Mouse (Mus musculus): ENCODE measurements around the gene Nkapl. TPM values are rescaled to one million over a fixed set of nuclear protein-coding genes. Genes with fewer than 3 reads are reported as not detected.

Gene Nkapl
- polyA plus RNA-seq, 1 experiment from 2014 or later, result 1.3 TPM

MicroRNAs encoded within 50 kb of the gene (microRNA counts, 519-probe panel; counts per million panel counts)
- microRNA mmu-miR-1896, result 2,931 counts per million, percentile 67 among the panel's probes with 10 or more counts

Small RNAs within 50 kb of the gene (microRNA-seq; reads per million reads assigned to microRNA genes)
- gene Mir1896, result not detected

Other genes with a start within 250 kb of the Nkapl start
- gene Gpx5, start 175.8 kb downstream of the Nkapl start, polyA plus RNA-seq (2015; fragmentation: Nextera tagmentation; extraction: Ambion mirVana), result not detected in 2 replicates
- gene Gpx6, start 156.4 kb downstream of the Nkapl start, polyA plus RNA-seq (2015; fragmentation: Nextera tagmentation; extraction: Ambion mirVana), result not detected in 2 replicates
- gene Olfr1367, start 121.6 kb downstream of the Nkapl start, polyA plus RNA-seq (2015; fragmentation: Nextera tagmentation; extraction: Ambion mirVana), result not detected in 2 replicates
- gene Zscan12, start 105.7 kb downstream of the Nkapl start, polyA plus RNA-seq (2015; fragmentation: Nextera tagmentation; extraction: Ambion mirVana), result 8.6 and 9.6 TPM in 2 replicates
- 66.8 and 73.7 TPM in 2 replicates for gene Zkscan3, start 65.8 kb downstream of the Nkapl start, polyA plus RNA-seq (2015; fragmentation: Nextera tagmentation; extraction: Ambion mirVana)
- gene Pgbd1, start 27.5 kb downstream of the Nkapl start, polyA plus RNA-seq (2015; fragmentation: Nextera tagmentation; extraction: Ambion mirVana), result 2.3 and 2.4 TPM in 2 replicates
- gene Zscan26, start 14.8 kb downstream of the Nkapl start, polyA plus RNA-seq (2015; fragmentation: Nextera tagmentation; extraction: Ambion mirVana), result 27.1 and 30.3 TPM in 2 replicates
- 2.8 and 3.4 TPM in 2 replicates for gene Zkscan4, start 10.4 kb upstream of the Nkapl start, polyA plus RNA-seq (2015; fragmentation: Nextera tagmentation; extraction: Ambion mirVana)
- not detected in 2 replicates for gene Gm10065, start 10.9 kb upstream of the Nkapl start, polyA plus RNA-seq (2015; fragmentation: Nextera tagmentation; extraction: Ambion mirVana)
- 0.48 and 1.3 TPM in 2 replicates for gene AK157302, start 26.7 kb upstream of the Nkapl start, polyA plus RNA-seq (2015; fragmentation: Nextera tagmentation; extraction: Ambion mirVana)
- 6.7 and 20.9 TPM in 2 replicates for gene Gm11273, start 32.9 kb upstream of the Nkapl start, polyA plus RNA-seq (2015; fragmentation: Nextera tagmentation; extraction: Ambion mirVana)
- gene Zkscan8, start 62.6 kb upstream of the Nkapl start, polyA plus RNA-seq (2015; fragmentation: Nextera tagmentation; extraction: Ambion mirVana), result 6.1 and 6.8 TPM in 2 replicates
- 0.14 and 0.18 TPM in 2 replicates for gene Olfr1366, start 74.3 kb upstream of the Nkapl start, polyA plus RNA-seq (2015; fragmentation: Nextera tagmentation; extraction: Ambion mirVana)
- 0.13 TPM in 1 of 2 replicates, not detected in the other for gene Olfr1535, start 91.4 kb upstream of the Nkapl start, polyA plus RNA-seq (2015; fragmentation: Nextera tagmentation; extraction: Ambion mirVana)
- gene Olfr1364, start 113.2 kb upstream of the Nkapl start, polyA plus RNA-seq (2015; fragmentation: Nextera tagmentation; extraction: Ambion mirVana), result not detected in 2 replicates
- not detected in 2 replicates for gene Olfr1362, start 145.5 kb upstream of the Nkapl start, polyA plus RNA-seq (2015; fragmentation: Nextera tagmentation; extraction: Ambion mirVana)
- gene Olfr11, start 174.0 kb upstream of the Nkapl start, polyA plus RNA-seq (2015; fragmentation: Nextera tagmentation; extraction: Ambion mirVana), result not detected in 2 replicates
- not detected in 2 replicates for gene Olfr1361, start 194.9 kb upstream of the Nkapl start, polyA plus RNA-seq (2015; fragmentation: Nextera tagmentation; extraction: Ambion mirVana)
- gene Olfr1360, start 208.9 kb upstream of the Nkapl start, polyA plus RNA-seq (2015; fragmentation: Nextera tagmentation; extraction: Ambion mirVana), result not detected in 2 replicates
- not detected in 2 replicates for gene Olfr1359, start 229.6 kb upstream of the Nkapl start, polyA plus RNA-seq (2015; fragmentation: Nextera tagmentation; extraction: Ambion mirVana)
- gene Hist1h2bl, start 247.6 kb upstream of the Nkapl start, polyA plus RNA-seq (2015; fragmentation: Nextera tagmentation; extraction: Ambion mirVana), result 1.5 and 3.8 TPM in 2 replicates
- 7.3 and 11.8 TPM in 2 replicates for gene Hist1h2ai, start 247.9 kb upstream of the Nkapl start, polyA plus RNA-seq (2015; fragmentation: Nextera tagmentation; extraction: Ambion mirVana)
- gene Hist1h3h, start 249.2 kb upstream of the Nkapl start, polyA plus RNA-seq (2015; fragmentation: Nextera tagmentation; extraction: Ambion mirVana), result 4.6 and 5.6 TPM in 2 replicates

Measured in stomach, embryonic 16.5 days (tissue).